Mouse (Mus musculus) lung, embryonic 15.5 days (tissue): ENCODE measurements around the gene Uqcc1. TPM values are rescaled to one million over a fixed set of nuclear protein-coding genes. Genes with fewer than 3 reads are reported as not detected.
"Not testable (repeated sequence)": the region's sequence is repeated elsewhere in the genome, so short reads cannot be mapped to it uniquely, and the experiment has no call there.

Source experiments
- ATAC-seq: fragments of 200-750 bp; cut with Nextera tagmentation; 2 replicates; pipeline ENCODE4 v1.8.0; 2017; ENCODE audit warnings: moderate number of reproducible peaks, borderline replicate concordance; ENCODE audit not compliant: low FRiP score, low TSS enrichment; ENCODE audit errors: extremely low read depth
- H3K27ac ChIP-seq: fragments of 300-500 bp; sonication (generic); 2 replicates; pipeline ENCODE4 v1.5.1; 2015; ENCODE audit warnings: moderate library complexity, mild to moderate bottlenecking, inconsistent platforms
- H3K27me3 ChIP-seq: fragments of 300-500 bp; sonication (generic); 2 replicates; pipeline ENCODE4 v1.6.1; 2015; ENCODE audit warnings: inconsistent platforms
- H3K36me3 ChIP-seq: fragments of 300-500 bp; sonication (generic); 2 replicates; pipeline ENCODE4 v1.6.1; 2015; ENCODE audit warnings: inconsistent platforms
- H3K4me1 ChIP-seq: fragments of 300-500 bp; sonication (generic); 2 replicates; pipeline ENCODE4 v1.6.1; 2015; ENCODE audit warnings: inconsistent platforms
- H3K4me2 ChIP-seq: fragments of 300-500 bp; sonication (generic); 2 replicates; pipeline ENCODE4 v1.6.1; 2015; ENCODE audit warnings: inconsistent platforms, mild to moderate bottlenecking, moderate library complexity
- H3K4me3 ChIP-seq: fragments of 300-500 bp; sonication (generic); 2 replicates; pipeline ENCODE4 v1.5.1; 2015; ENCODE audit warnings: mild to moderate bottlenecking, inconsistent platforms
- H3K9ac ChIP-seq: fragments of 300-500 bp; sonication (generic); 2 replicates; pipeline ENCODE4 v1.6.1; 2015; ENCODE audit warnings: inconsistent platforms
- H3K9me3 ChIP-seq: fragments of 300-500 bp; sonication (generic); 2 replicates; pipeline ENCODE4 v1.6.1; 2016; ENCODE audit warnings: inconsistent platforms
- WGBS: fragments of 180-500 bp; shearing (Covaris S2); methylation state at CpG from one replicate; pipeline ENCODE4 v1.1.7; 2015; 5-methylcytosine and 5-hydroxymethylcytosine counted together
- polyA plus RNA-seq: library from polyadenylated mRNA; unstranded; fragments of >200 nt; fragmentation: Nextera tagmentation; extraction: Ambion mirVana; gene quantifications from 2 replicates; pipeline ENCODE4 v1.2.1, GENCODE M21; 2015

The Uqcc1 gene
- polyA plus RNA-seq, 1 experiment from 2014 or later = 65.9 TPM

- H3K27ac ChIP-seq = no peak overlapping the region
- no peak overlapping the region for H3K9ac ChIP-seq
- no peaks in the 10 kb centered on the region for H3K9me3 ChIP-seq
- H3K27me3 ChIP-seq = no peaks in the 10 kb centered on the region
- 61% methylated on average over 7 of the region's 7 CpGs for WGBS
- no peak for ATAC-seq
- no peak overlapping the region for H3K4me2 ChIP-seq
- H3K4me1 ChIP-seq = no peaks in the 10 kb centered on the region
- H3K36me3 ChIP-seq = peaks cover 26% of the 10 kb centered on the region
- H3K4me3 ChIP-seq = no peak overlapping the region
These were observed 80.6 kb downstream of the Uqcc1 start for GRCm38 (mm10) chr2:155849464-155849863.

- Histone ChIP-seq H3K4me1 (no peaks in the 10 kb centered on the region), H3K4me2 (no peak overlapping the region), H3K4me3 (no peak overlapping the region), H3K27me3 (no peaks in the 10 kb centered on the region), H3K9me3 (no peaks in the 10 kb centered on the region), H3K36me3 (peaks cover 22% of the 10 kb centered on the region), H3K27ac (no peak overlapping the region), H3K9ac (no peak overlapping the region)
- 27% methylated on average over 6 of the region's 6 CpGs for WGBS
- 0 out of 2 replicates have a peak, but pooled peaks have one; percentile 8 for ATAC-seq
These were observed 81.8 kb downstream of the Uqcc1 start for GRCm38 (mm10) chr2:155848291-155848690.

GRCm38 (mm10) chr2:155846930-155847329, 83.2 kb downstream of the Uqcc1 start:
- no peak for ATAC-seq
- WGBS = 71% methylated on average over 8 of the region's 8 CpGs

GRCm38 (mm10) chr2:155838961-155839360, 91.1 kb downstream of the Uqcc1 start:
- Histone ChIP-seq H3K9me3 (no peaks in the 10 kb centered on the region), H3K27me3 (no peaks in the 10 kb centered on the region; the same call in 1 of the 2 replicates), H3K4me2 (no peak overlapping the region), H3K9ac (no peak overlapping the region), H3K36me3 (no peaks in the 10 kb centered on the region), H3K4me1 (no peaks in the 10 kb centered on the region), H3K27ac (no peak overlapping the region), H3K4me3 (no peak overlapping the region)
- 69% methylated on average over 4 of the region's 4 CpGs for WGBS
- ATAC-seq = no peak

More at GRCm38 (mm10) chr2:155846930-155847329, 83.2 kb downstream of the Uqcc1 start:
- no peaks in the 10 kb centered on the region for H3K27me3 ChIP-seq
- no peak overlapping the region for H3K4me3 ChIP-seq
- no peak overlapping the region for H3K27ac ChIP-seq
- no peaks in the 10 kb centered on the region for H3K9me3 ChIP-seq
- no peaks in the 10 kb centered on the region for H3K4me1 ChIP-seq
- no peak overlapping the region for H3K4me2 ChIP-seq
- H3K9ac ChIP-seq = no peak overlapping the region
- peaks cover 22% of the 10 kb centered on the region for H3K36me3 ChIP-seq

- Histone ChIP-seq H3K27me3 (no peaks in the 10 kb centered on the region; the same call in 1 of the 2 replicates), H3K9me3 (no peaks in the 10 kb centered on the region), H3K9ac (no peak overlapping the region), H3K36me3 (no peaks in the 10 kb centered on the region), H3K4me3 (no peak overlapping the region), H3K4me1 (no peaks in the 10 kb centered on the region), H3K4me2 (no peak overlapping the region), H3K27ac (no peak overlapping the region)
- 37% methylated on average over 3 of the region's 3 CpGs for WGBS
- no peak for ATAC-seq
These were observed 92.1 kb downstream of the Uqcc1 start for GRCm38 (mm10) chr2:155837961-155838360.

GRCm38 (mm10) chr2:155834732-155835131, 95.4 kb downstream of the Uqcc1 start, which contains the start of gene Fam83c:
Gene Fam83c, minus strand, starts transcription at chr2:155834854.
- Histone ChIP-seq H3K9me3 (no peaks in the 10 kb centered on the region), H3K36me3 (no peaks in the 10 kb centered on the region), H3K27me3 (no peaks in the 10 kb centered on the region; the same call in 1 of the 2 replicates), H3K9ac (no peak within 1 kb of the TSS), H3K4me3 (no peak within 1 kb of the TSS), H3K4me2 (no peak within 1 kb of the TSS), H3K27ac (no peak within 1 kb of the TSS), H3K4me1 (no peaks in the 10 kb centered on the region)
- WGBS = 54% methylated on average over 9 of the region's 9 CpGs
- ATAC-seq = no peak

GRCm38 (mm10) chr2:155832087-155832486, 98.0 kb downstream of the Uqcc1 start:
- not testable (repeated sequence) for ATAC-seq, H3K4me1 ChIP-seq, H3K4me2 ChIP-seq, H3K27me3 ChIP-seq, H3K27ac ChIP-seq, H3K4me3 ChIP-seq, H3K9me3 ChIP-seq, H3K9ac ChIP-seq, H3K36me3 ChIP-seq
- 71% methylated on average over 1 of the region's 1 CpGs for WGBS

- Histone ChIP-seq H3K4me3 (no peak overlapping the region), H3K27me3 (no peaks in the 10 kb centered on the region; the same call in 1 of the 2 replicates), H3K9me3 (no peaks in the 10 kb centered on the region), H3K36me3 (no peaks in the 10 kb centered on the region), H3K4me1 (peaks cover 7% of the 10 kb centered on the region), H3K27ac (no peak overlapping the region), H3K9ac (no peak overlapping the region), H3K4me2 (no peak overlapping the region)
- ATAC-seq = no peak
- WGBS = 49% methylated on average over 9 of the region's 9 CpGs
These were observed 98.8 kb downstream of the Uqcc1 start for GRCm38 (mm10) chr2:155831302-155831701.

- Histone ChIP-seq H3K9ac (no peak overlapping the region), H3K4me3 (no peak overlapping the region), H3K27ac (no peak overlapping the region), H3K9me3 (no peaks in the 10 kb centered on the region), H3K4me2 (no peak overlapping the region), H3K36me3 (no peaks in the 10 kb centered on the region), H3K4me1 (peaks cover 9% of the 10 kb centered on the region), H3K27me3 (no peaks in the 10 kb centered on the region; the same call in 1 of the 2 replicates)
- 84% methylated on average over 8 of the region's 8 CpGs for WGBS
- ATAC-seq = no peak
These were observed 99.3 kb downstream of the Uqcc1 start for GRCm38 (mm10) chr2:155830841-155831240.

- WGBS = 2% methylated on average over 27 of the region's 27 CpGs
- peak within 1 kb of the TSS; percentile 84 for H3K4me2 ChIP-seq
These were observed 103.3 kb downstream of the Uqcc1 start, which contains the start of gene Eif6 for GRCm38 (mm10) chr2:155826630-155827424. Gene Eif6, minus strand, starts transcription at chr2:155826925.

GRCm38 (mm10) chr2:155825904-155826629, 104.0 kb downstream of the Uqcc1 start:
- peaks cover 28% of the 10 kb centered on the region for H3K36me3 ChIP-seq
- H3K27ac ChIP-seq = peak overlapping the region; percentile 86
- H3K4me1 ChIP-seq = peaks cover 19% of the 10 kb centered on the region
- peak overlapping the region; percentile 98 for H3K4me3 ChIP-seq
- no peak for ATAC-seq
- no peaks in the 10 kb centered on the region for H3K9me3 ChIP-seq
- peak overlapping the region; percentile 93 for H3K9ac ChIP-seq
- H3K4me2 ChIP-seq = peak overlapping the region; percentile 84
- no peaks in the 10 kb centered on the region for H3K27me3 ChIP-seq
- 1% methylated on average over 52 of the region's 52 CpGs for WGBS

More at GRCm38 (mm10) chr2:155826630-155827424, 103.3 kb downstream of the Uqcc1 start, which contains the start of gene Eif6:
- Histone ChIP-seq H3K9me3 (no peaks in the 10 kb centered on the region), H3K36me3 (peaks cover 21% of the 10 kb centered on the region), H3K27ac (peak within 1 kb of the TSS; percentile 86), H3K4me1 (peaks cover 19% of the 10 kb centered on the region), H3K4me3 (peak within 1 kb of the TSS; percentile 98), H3K9ac (peak within 1 kb of the TSS; percentile 93), H3K27me3 (no peaks in the 10 kb centered on the region)
- ATAC-seq = peak; percentile 92

- 92% methylated on average over 8 of the region's 8 CpGs for WGBS
These were observed 106.4 kb downstream of the Uqcc1 start for GRCm38 (mm10) chr2:155823722-155824121.

More at GRCm38 (mm10) chr2:155823722-155824121, 106.4 kb downstream of the Uqcc1 start:
- no peak overlapping the region for H3K9ac ChIP-seq
- no peak overlapping the region for H3K27ac ChIP-seq
- H3K4me3 ChIP-seq = no peak overlapping the region
- H3K36me3 ChIP-seq = peaks cover 40% of the 10 kb centered on the region
- ATAC-seq = no peak
- H3K9me3 ChIP-seq = no peaks in the 10 kb centered on the region
- H3K4me2 ChIP-seq = no peak overlapping the region
- peaks cover 24% of the 10 kb centered on the region for H3K4me1 ChIP-seq
- no peaks in the 10 kb centered on the region for H3K27me3 ChIP-seq
